Mouse (Mus musculus) cerebellum, adult (tissue): ENCODE data around the gene Abca4.

Experiments
- ATAC-seq: cut with Nextera tagmentation; 2 replicates; pipeline ENCODE4 v1.9.2; 2017; ENCODE audit warnings: mild to moderate bottlenecking, moderate library complexity, mixed read lengths; ENCODE audit not compliant: insufficient number of reproducible peaks, low FRiP score, low TSS enrichment

Abca4 gene

DNA sequence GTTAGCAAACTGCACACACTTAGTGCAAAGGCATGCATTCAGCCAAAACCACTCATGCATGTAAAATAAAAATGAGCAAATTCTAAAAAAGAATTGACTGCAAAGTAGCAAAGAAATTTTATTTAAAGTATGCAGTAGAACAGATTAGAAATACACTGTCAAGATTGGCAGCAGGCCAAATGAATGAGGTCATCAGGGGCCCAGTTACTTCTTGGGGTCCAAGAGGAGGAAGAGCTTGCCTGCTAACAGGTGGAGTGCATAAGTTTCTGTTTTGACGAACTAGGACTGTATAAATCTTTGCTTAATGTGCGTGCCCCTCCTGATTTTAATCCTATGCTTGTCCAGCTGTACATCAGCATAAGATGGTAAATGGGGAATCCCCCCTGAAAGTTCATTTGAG lies 109.8 kb downstream of the Abca4 start:
- ATAC-seq = no peak

DNA sequence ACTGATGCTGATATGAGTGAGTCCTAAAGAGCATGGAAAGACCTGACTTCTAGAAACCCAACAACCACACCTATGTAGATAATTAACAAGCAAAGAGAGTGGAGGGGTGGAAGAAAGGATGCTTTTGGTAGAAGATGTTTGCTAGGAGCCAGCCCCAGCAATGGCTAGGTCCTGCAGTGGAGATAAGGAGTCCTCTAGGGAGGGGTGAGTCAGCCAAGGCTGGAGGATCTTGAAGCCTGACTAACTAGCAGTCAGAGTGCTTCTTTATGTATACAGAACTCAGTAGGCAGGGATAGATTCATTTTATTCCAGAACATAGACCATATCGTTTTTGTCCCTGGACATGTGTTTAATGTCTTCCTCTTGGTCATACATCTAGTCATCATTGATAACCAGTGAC lies 115.2 kb downstream of the Abca4 start:
- ATAC-seq = no peak

DNA sequence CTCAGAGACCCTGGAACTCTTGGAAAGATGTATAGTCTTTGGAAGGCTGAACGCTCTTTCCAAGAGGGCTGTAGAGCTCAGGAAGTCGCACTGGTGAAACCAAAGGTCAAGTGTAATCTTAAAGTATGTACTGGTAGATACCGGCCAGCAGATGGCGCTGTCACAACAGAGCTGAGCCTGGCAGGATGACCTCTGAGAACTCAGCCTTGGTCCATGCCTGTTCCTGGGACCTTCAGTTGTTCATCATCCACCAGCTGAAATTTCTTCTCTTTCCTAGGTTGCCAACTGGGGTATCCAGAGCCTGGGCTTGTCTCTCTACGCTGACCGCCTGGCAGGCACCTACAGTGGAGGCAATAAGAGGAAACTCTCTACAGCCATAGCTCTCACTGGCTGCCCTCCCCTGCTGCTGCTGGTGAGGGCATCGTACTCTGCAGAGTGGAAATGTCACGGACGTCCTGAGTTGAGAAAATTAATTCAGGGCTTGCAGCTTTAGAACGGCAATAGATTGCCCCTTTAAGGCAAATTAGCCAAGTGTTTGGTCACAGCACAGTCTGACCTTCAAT lies 125.5 kb downstream of the Abca4 start:
- ATAC-seq = peak; percentile 72

DNA sequence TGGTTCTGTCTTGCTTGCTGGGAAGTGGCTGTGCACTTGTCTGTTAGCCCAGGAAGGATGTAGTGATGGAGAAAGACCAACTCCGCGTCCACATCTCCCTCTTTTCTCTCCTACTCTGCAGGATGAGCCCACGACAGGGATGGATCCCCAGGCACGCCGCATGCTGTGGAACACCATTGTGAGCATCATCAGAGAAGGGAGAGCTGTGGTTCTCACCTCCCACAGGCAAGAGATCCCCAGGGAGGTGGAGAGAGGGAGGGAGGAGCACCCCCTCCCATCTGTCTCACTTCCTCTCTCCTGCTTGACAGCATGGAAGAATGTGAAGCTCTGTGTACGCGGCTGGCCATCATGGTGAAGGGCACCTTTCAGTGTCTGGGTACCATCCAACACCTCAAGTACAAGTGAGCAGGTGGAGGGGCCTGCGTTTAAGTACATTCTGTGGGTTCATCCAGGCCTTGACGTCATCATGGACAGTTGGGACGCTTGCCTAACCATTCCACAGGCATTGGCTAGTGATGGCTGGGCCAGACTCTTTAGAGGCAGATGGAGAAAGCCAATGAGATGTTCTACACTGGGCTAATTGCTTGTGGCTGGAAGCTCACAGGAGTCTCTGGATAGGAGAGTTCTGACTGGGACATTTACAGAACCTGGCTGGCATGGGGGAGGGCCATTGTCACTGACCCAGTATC lies 126.5 kb downstream of the Abca4 start:
- ATAC-seq = peak; percentile 47; the same call in 1 of the 2 replicates

DNA sequence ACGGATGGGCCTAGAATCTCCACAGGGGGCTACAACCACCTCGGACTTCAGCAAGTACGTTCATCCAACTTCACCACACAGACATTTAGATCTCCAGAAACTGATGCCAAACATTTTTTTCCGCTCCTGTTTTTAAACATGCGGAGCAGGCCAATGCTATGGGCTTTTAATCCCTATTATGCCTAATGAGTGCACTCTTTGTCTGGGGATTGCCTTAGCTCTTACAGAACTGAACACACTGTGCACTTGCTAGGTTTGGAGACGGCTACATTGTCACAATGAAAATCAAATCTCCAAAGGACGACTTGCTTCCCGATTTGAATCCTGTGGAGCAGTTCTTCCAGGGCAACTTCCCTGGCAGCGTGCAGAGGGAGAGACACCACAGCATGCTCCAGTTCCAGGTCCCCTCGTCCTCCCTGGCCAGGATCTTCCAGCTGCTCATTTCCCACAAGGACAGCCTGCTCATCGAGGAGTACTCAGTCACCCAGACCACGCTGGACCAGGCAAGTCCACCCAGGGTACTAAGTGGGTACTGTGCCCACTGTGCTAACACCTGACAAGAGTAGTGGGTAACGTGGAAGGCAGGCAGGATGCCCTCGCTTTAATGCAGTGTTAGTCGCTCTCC lies 129.4 kb downstream of the Abca4 start:
- ATAC-seq = no peak

DNA sequence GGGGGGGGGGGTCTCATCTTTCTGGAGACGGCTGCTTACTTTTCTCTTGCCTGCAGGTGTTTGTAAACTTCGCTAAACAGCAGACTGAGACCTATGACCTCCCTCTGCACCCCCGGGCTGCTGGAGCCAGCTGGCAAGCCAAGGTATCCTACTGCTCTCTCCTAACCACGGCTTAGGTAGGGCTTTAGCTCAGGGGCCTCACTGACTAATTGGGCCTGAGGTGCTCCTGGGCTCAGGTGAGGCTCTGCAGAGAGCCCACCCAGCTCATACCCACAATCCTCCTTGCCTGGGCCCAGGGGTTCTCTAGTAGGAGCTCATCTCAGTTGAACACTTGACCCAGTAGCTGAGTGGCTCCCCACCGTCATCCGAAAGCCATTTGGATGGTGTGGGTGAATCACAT lies 131.8 kb downstream of the Abca4 start:
- 0 out of 2 replicates have a peak, but pooled peaks have one; percentile 13 for ATAC-seq

DNA sequence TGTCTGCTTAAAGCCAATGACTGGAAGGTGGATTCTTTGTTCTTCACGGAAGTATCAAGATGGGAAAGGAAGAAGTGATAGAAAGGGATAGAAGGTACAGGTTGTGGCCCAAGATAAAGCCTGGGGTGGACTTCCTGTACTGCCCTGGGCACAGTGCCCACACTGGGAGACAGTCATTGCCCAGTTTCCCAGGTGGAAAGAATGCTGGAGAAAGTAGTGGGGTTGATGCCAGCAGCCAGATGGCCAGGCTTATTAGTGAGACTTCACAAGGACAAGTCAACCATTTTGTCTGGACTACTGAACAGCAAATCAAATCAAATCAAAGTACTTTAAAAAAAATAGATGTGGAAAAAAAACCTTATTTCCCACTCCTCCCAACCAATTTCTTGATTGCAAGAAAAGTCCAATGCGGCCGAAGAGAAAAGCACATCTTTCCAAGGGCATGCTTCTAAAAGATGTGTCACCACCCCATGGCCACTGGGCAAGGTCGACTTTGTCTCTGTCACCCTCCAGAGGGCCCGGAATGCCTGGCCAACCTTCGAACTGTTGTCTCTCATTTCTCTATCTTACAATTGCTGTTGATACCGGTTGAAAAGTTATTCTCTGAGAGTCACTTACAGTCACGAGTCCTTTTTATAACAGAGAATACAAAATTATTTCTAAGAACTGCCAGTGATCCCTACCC lies 132.6 kb downstream of the Abca4 start:
- ATAC-seq = peak; percentile 89

DNA sequence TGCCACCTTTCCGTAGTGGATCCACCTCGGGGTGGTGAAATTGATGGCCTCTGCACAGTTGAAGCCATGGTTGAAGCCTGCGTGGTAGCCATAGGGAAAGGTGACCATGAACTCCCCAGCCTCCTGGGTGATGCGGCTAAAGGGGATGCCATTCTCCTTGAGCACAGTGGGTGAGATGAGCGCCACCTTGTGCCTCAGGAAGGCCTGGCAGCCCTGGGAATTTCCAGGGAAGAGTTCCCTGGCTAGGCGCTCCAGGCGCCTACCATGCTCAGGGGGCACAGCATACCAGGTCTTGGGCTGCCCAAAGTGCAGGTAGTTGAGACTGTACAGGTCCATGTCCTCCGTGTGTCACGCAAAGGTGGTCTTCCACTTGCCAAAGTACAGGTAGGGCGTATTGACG lies 139.9 kb downstream of the Abca4 start:
- ATAC-seq = no peak

DNA sequence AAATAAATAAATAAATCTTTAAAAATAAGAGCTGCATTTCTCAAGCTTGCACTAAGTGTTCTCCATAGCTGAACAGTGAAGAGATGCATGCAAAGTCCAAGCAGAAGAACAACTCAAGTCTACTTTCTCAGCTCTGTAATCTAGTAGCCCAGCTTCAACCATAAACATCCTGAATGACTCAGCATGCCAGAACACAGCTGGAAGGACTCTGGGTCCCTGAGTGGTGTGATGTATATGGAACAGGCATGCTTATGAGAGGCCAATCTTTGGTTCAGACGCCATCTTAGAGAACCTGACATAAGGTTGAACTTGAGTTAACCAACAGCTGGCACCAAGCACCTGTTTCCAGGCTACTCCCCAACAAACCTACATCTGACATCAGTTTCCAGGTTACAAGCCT lies 142.7 kb downstream of the Abca4 start:
- ATAC-seq = no peak

DNA sequence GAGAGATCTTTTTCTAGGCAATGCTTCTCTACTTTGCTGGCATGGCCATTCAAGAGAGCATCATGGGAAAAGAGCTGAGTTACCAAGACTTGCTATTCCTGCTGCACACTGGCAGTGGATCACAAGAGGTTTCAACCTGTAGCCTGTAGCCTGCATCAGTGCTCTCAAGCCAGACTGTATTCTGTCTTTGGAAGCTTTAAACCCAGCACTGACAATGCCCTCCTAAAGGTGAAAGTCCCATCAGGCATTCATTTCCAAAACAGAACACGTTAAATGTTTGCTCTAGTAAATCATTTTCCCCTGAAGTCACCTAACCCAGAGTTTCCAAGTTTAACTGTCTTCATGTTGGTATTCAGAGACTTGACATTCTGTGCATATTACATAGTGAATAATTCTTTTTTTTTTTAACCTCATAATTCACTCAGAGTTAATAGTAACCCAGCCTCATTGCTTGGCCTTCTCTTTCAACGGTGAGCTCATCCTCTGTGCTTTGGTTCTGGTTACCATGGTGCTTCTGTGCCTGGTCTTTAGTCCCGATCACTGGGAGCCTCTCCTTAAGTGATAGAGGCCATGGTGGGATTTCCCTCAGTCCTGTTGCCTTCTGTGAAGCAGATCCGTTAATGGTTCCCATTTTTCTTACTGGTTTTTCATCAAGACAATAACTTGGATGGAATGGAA lies 152.5 kb downstream of the Abca4 start:
- no peak for ATAC-seq

DNA sequence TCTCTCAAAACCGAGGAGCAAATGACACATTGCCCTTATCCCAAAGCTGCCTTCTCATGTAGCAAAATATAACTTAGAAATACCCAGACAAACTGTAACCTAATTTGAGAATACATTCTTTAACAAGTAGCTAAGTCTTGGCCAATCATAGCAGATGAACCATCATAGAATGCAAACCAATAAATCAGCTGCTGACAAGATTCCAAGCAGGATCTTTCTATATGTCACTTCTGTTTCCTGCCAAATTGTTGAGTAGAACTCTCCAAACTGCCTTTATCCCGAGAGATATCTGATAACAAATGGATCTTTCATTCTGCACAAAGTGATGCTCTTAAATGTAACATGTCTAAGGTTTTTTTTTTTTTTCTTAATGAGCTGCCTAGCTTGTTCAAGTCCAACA lies 154.3 kb downstream of the Abca4 start:
- ATAC-seq = no peak

DNA sequence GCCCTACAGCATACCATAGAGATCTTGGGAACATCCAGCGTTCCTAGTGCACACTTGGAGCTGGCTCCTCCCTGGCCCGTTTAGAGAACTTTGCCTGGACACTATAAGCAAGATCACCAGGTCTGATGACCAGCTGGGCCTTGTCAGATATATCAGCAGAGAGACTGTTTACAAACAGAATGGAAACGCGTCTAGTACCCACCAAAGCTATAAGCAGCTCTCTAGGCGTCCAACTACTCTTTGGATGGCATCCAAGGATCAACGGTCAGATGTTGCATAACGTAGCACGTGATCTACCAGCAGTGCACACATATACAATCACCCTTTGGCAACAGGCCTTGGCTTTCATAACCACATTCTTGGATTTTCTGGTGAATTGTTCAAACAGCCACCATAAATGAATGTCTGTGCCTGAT lies 154.7 kb downstream of the Abca4 start:
- no peak for ATAC-seq

DNA sequence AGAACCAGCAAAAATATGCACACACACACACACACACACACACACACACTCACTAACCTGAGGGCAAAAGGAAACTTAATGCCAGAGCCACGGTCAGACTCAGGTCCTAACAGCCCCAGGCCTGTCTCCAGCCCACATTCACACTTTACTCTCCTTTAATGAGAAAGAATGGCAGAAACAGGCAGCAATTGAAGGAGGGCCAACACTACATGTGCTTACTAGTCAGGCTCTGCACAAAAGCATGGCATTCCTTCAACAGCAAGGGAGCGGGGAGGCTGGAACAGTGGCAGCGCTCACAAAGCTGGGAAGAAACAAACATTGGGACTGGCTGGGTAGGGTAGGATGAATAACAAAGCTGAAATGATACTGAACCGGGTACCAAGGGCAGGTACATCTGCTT lies 155.4 kb downstream of the Abca4 start:
- ATAC-seq = no peak

DNA sequence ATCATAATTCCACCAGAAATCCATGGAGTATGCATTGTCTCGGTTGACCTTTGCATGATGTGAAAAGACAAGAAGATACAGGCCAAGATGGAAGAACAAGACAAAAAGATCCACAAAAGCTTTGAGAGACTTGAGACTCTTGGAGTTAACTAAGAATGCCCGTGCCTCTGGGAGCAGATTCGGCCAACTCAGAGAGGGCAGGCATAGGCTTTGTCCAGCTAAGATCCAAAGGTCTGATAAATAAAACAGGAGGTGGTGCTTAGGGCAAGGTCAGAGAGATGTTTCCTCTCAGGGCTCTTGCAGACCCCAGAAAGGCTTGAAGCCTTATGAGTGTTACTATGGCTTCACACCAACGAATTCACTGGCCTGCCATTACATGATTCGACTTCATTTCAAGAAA lies 155.8 kb downstream of the Abca4 start:
- ATAC-seq = no peak

DNA sequence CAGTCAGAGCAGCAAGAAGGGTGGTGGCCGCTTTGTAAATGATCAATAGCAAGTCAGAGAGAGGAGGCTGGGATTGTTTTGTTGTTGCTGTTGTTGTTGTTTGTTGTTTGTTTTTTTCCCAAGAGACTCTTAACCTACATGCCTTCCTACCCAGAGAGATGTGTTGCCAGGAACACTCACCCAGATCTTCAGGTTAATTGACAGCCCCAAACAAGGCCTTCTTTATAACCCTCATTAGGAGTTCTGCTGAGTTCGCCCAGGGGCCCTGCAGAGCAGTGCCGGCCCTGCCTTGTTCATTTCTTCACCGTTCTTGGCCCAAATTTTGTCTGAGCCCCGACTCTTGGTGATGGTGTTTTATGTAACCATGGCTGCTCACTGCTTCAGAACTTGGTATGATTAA lies 156.2 kb downstream of the Abca4 start:
- no peak for ATAC-seq

DNA sequence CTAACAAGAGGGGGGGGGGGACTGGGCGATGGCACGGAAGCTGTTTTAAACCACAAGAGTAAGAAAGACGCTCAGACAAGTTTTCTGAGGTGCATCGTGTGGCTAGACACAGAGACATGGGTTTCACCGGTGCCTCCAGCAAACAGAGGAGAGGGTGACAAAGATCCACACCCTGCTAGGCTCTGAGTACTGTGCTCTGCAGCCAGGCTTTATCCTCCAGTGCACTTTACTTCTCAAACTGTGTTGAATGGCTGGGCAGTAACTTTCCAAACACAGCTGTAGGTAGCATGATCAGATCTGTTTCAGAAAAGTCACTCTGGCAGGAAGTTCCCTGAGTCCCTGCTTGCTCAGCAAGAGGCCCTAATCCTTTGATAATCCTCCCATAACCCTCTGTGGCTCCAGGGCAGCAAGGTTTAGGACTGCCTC lies 158.1 kb downstream of the Abca4 start:
- no peak for ATAC-seq

DNA sequence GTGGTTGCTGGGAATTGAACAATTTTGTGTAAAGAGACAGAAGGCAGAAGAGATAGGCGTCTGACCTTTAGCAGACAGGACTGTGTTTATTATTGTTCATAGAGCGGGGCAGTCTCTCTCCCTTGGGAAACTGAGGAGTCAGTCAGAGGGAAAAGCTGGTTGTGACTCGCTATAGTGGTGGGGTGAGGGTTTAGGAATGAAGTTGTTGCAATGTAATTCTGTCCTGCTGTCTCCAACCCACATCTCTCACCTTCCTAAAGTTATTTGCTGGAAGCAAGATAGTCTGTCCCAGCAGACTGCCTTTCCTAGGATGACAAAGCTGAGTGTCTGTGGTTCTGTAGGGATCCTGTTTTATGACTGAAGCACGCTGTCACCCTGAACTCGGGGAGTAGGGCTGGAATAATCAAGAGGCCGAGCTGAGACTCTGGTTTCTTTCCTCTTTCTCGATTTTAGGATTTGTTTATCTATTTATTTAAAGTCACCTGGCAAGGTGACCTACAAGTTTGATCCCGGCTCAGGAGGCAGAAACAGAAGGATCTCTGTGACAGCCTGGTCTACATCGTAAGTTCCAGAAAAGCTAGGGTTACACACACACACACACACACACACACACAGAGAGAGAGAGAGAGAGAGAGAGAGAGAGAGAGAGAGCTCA lies 159.6 kb downstream of the Abca4 start:
- ATAC-seq = no peak

DNA sequence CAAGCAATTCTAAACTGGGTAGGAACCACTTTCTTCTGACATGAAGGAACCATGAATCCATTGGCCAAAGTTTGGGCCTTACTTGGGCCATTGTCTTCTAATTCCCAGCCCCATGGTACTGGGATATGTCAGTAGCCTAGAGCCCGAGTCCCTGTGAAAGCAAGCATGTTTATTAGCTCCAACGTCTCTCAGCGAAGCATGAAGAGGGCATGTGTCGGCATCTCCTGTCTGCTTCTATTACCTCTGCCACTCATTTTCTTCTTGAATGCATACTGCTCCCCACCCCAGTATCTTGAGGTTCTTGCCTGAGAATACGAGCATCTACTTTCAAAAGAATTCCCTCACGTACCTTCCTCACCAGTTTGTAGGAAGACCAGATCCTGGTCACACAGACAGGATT lies 161.5 kb downstream of the Abca4 start:
- ATAC-seq = peak; percentile 3; the same call in 1 of the 2 replicates

DNA sequence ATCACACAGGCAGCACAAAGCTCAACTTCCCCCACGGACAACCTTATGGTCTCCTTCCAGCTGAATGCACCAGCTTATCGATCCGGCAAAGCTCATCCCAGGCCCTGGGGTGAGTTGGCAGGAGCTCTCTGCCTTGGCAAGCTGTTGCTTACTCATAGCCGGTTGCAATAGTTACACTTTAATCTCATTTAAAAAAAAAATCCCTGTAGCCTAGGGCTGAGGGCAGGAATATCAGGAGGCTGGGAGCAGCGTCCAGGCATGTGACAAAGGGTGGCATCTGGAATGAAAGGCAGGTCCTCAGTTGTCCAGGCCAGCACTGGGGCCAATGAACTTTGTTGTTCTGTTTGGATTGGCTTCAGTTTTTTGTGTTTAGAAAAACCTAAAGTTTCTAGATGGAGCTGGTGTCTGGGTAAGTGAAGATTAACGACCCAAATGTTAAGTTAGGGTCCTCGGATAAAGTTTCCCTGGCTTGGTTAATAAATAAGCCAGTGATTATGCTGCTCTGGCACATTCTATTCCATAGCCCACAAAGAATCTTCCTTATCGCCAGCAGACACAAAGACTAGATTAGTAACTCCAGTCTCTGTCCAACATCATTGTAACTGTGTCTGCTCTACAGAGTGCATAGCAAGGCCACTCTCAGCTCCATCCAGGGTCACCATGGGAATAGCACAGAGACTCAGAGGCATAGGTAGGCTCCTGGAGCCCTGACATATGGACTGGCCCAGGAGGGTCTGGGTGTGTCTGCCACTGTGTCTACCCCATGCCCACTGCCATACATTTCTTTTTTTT lies 162.2 kb downstream of the Abca4 start:
- peak; percentile 84 for ATAC-seq
